Mouse (Mus musculus) liver, embryonic 12.5 days (tissue): ENCODE measurements around the gene Sco1. TPM values are rescaled to one million over a fixed set of nuclear protein-coding genes. Genes with fewer than 3 reads are reported as not detected.
A peak's percentile ranks its signal among the peaks of the same experiment; 100 is the strongest.
"Not testable (repeated sequence)": the region's sequence is repeated elsewhere in the genome, so short reads cannot be mapped to it uniquely, and the experiment has no call there.

ENCODE experiments used
- ATAC-seq: fragments of 200-750 bp; cut with Nextera tagmentation; 2 replicates; pipeline ENCODE4 v1.8.0; 2017; ENCODE audit warnings: moderate number of reproducible peaks, mild to moderate bottlenecking, moderate library complexity
- H3K27ac ChIP-seq: fragments of 300-500 bp; sonication (generic); 2 replicates; pipeline ENCODE4 v1.5.1; 2016; ENCODE audit warnings: mild to moderate bottlenecking
- H3K27me3 ChIP-seq: fragments of 300-500 bp; sonication (generic); replicated peaks from 2 replicates; pipeline ENCODE4 v1.6.1; 2016; ENCODE audit warnings: mild to moderate bottlenecking, moderate library complexity
- H3K36me3 ChIP-seq: fragments of 300-500 bp; sonication (generic); 2 replicates; pipeline ENCODE4 v1.6.1; 2016; ENCODE audit warnings: mild to moderate bottlenecking, moderate library complexity
- H3K4me1 ChIP-seq: fragments of 300-500 bp; sonication (generic); 2 replicates; pipeline ENCODE4 v1.6.1; 2016
- H3K4me2 ChIP-seq: fragments of 300-500 bp; sonication (generic); 2 replicates; pipeline ENCODE4 v1.6.1; 2016; ENCODE audit warnings: mild to moderate bottlenecking, moderate library complexity
- H3K4me3 ChIP-seq: fragments of 300-500 bp; sonication (generic); 2 replicates; pipeline ENCODE4 v1.5.1; 2016; ENCODE audit warnings: mild to moderate bottlenecking, moderate library complexity
- H3K9ac ChIP-seq: fragments of 300-500 bp; sonication (generic); 2 replicates; pipeline ENCODE4 v1.6.1; 2016; ENCODE audit warnings: mild to moderate bottlenecking, moderate library complexity
- H3K9me3 ChIP-seq: fragments of 300-500 bp; sonication (generic); replicated peaks from 2 replicates; pipeline ENCODE4 v1.6.1; 2016; ENCODE audit warnings: mild to moderate bottlenecking, moderate library complexity
- WGBS: fragments of 180-500 bp; shearing (Covaris S2); methylation state at CpG from one replicate; pipeline ENCODE4 v1.1.7; 2016; ENCODE audit not compliant: insufficient replicate concordance; 5-methylcytosine and 5-hydroxymethylcytosine counted together
- polyA plus RNA-seq: library from polyadenylated mRNA; unstranded; fragments of >200 nt; fragmentation: Nextera tagmentation; extraction: Ambion mirVana; gene quantifications from 2 replicates; pipeline ENCODE4 v1.2.1, GENCODE M21; 2016

Gene Sco1
- polyA plus RNA-seq, 1 experiment from 2014 or later, result 13.4 TPM

GRCm38 (mm10) chr11:67078888-67079287 is 26.4 kb downstream of the Sco1 start:
- Histone ChIP-seq H3K27me3 (peaks cover 26% of the 10 kb centered on the region), H3K4me2 (no peak overlapping the region), H3K4me3 (no peak overlapping the region), H3K9me3 (no peaks in the 10 kb centered on the region), H3K9ac (no peak overlapping the region), H3K27ac (no peak overlapping the region), H3K4me1 (peaks cover 13% of the 10 kb centered on the region; the same call in 1 of the 2 replicates), H3K36me3 (no peaks in the 10 kb centered on the region)
- ATAC-seq, result no peak
- 78% methylated on average over 6 of the region's 6 CpGs for WGBS

DNA sequence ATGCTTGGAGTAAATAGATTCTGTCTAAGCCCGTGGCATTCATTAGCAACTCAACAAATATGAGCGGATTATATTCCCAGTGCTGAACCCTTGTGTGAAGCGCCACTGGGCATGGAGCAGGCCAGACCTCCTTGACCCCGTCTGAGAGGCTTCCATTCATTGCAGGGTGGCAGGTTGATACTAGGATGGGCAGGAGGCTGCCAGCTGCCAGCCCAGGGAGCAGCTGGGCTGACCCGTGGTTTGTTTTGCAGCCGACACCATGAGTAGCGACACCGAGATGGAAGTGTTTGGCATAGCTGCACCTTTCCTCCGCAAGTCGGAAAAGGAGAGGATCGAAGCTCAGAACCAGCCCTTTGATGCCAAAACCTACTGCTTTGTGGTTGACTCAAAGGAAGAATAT is 27.3 kb downstream of the Sco1 start:
- ATAC-seq, result no peak
- 68% methylated on average over 11 of the region's 11 CpGs for WGBS

GRCm38 (mm10) chr11:67080168-67080567 is 27.7 kb downstream of the Sco1 start:
- Histone ChIP-seq H3K9ac (no peak overlapping the region), H3K36me3 (no peaks in the 10 kb centered on the region), H3K27ac (no peak overlapping the region), H3K27me3 (peaks cover 39% of the 10 kb centered on the region), H3K9me3 (no peaks in the 10 kb centered on the region), H3K4me1 (peaks cover 13% of the 10 kb centered on the region; the same call in 1 of the 2 replicates), H3K4me2 (no peak overlapping the region), H3K4me3 (no peak overlapping the region)
- WGBS, result 7% methylated on average over 3 of the region's 3 CpGs
- ATAC-seq, result 0 out of 2 replicates have a peak, but pooled peaks have one; percentile 8

More for the DNA sequence above, 27.3 kb downstream of the Sco1 start:
- Histone ChIP-seq H3K4me3 (no peak overlapping the region), H3K36me3 (no peaks in the 10 kb centered on the region), H3K9me3 (no peaks in the 10 kb centered on the region), H3K9ac (no peak overlapping the region), H3K4me1 (peaks cover 13% of the 10 kb centered on the region; the same call in 1 of the 2 replicates), H3K27me3 (peaks cover 35% of the 10 kb centered on the region), H3K4me2 (no peak overlapping the region), H3K27ac (no peak overlapping the region)

DNA sequence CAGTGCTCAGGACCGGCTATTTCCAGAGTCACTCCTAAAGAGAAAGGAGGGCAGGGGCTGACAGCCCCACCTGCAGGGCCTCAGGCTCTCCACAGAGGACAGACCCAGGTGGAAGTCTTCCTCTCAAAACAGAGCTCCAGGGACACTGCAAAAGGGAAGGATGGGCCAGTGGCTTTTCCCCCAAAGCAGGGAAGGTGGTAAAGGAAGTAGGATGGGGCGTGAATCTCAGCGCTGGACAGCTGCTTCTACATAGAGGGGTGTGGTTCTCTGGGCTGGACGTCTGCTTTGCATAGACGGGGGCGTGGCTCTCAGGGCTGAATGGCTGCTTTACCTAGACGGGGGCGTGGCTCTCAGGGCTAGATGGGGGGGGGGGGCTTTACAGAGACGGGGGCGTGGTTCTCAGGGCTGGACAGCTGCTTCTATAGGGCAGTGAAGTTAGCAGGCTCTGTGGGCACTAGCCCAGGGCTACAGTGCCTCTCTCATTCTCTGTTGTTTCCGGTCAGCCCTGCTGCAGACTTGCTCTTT is 28.7 kb downstream of the Sco1 start:
- Histone ChIP-seq H3K9ac (no peak overlapping the region), H3K4me3 (no peak overlapping the region), H3K27me3 (peaks cover 46% of the 10 kb centered on the region), H3K36me3 (no peaks in the 10 kb centered on the region), H3K27ac (no peak overlapping the region), H3K4me2 (no peak overlapping the region), H3K9me3 (no peaks in the 10 kb centered on the region), H3K4me1 (peaks cover 13% of the 10 kb centered on the region; the same call in 1 of the 2 replicates)
- WGBS, result 4% methylated on average over 10 of the region's 11 CpGs
- ATAC-seq, result peak; percentile 67

DNA sequence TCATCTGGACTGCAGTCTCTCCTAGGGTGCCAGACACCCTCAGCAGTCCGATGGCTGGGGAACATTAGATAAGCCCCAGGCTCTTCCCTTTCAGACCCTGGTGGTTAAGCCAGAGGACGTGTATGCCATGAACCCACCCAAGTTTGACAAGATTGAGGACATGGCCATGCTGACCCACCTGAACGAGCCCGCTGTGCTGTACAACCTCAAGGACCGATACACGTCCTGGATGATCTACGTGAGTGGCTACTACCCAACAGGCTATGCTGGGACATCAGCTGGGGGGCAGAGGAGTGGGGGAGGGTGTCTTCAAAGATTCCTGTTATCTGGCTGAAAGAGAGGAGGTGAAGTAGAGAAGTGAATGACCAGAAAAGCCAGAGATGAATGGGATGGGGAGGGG is 29.7 kb downstream of the Sco1 start:
- ATAC-seq, result no peak
- Histone ChIP-seq H3K27me3 (peaks cover 51% of the 10 kb centered on the region), H3K4me1 (peaks cover 13% of the 10 kb centered on the region; the same call in 1 of the 2 replicates), H3K36me3 (no peaks in the 10 kb centered on the region), H3K9ac (no peak overlapping the region), H3K4me3 (no peak overlapping the region), H3K4me2 (no peak overlapping the region), H3K9me3 (no peaks in the 10 kb centered on the region), H3K27ac (no peak overlapping the region)
- WGBS, result 50% methylated on average over 7 of the region's 7 CpGs

GRCm38 (mm10) chr11:67082793-67083192 is 30.3 kb downstream of the Sco1 start:
- Histone ChIP-seq H3K4me1 (peaks cover 9% of the 10 kb centered on the region; the same call in 1 of the 2 replicates), H3K36me3 (no peaks in the 10 kb centered on the region), H3K4me2 (no peak overlapping the region), H3K27me3 (peaks cover 54% of the 10 kb centered on the region), H3K9me3 (no peaks in the 10 kb centered on the region), H3K9ac (no peak overlapping the region), H3K4me3 (no peak overlapping the region), H3K27ac (no peak overlapping the region)
- 63% methylated on average over 13 of the region's 13 CpGs for WGBS
- no peak for ATAC-seq

- peaks cover 57% of the 10 kb centered on the region for H3K27me3 ChIP-seq
- ATAC-seq, result no peak
- 54% methylated on average over 6 of the region's 6 CpGs for WGBS
Observed at GRCm38 (mm10) chr11:67083239-67083638, 30.8 kb downstream of the Sco1 start.

DNA sequence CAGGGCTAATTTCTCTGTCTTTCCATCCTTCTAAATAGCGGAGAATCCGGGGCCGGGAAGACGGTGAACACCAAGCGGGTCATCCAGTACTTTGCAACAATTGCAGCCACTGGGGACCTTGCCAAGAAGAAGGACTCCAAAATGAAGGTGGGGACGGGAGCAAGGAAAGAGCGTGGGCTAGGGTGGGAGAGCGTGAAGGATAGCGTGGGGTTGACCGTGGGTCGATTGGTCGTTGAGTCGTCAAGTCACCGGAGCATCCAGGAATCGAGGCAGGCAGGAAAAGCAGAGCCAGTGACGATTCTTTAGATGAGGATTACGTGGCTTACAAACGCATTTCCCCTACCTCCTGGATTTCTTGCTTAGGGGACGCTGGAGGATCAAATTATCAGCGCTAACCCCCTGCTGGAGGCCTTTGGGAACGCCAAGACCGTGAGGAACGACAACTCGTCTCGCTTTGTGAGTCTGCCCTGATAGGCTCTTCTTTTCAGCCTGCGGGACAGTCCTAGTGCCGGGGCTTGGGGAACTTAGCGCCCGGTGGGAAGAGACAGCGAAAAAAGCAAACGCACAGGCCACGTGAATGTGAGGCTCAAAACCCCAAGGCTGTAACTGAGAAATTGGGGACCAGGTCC is 31.4 kb downstream of the Sco1 start:
- Histone ChIP-seq H3K4me1 (peaks cover 9% of the 10 kb centered on the region; the same call in 1 of the 2 replicates), H3K4me2 (no peak overlapping the region), H3K9ac (no peak overlapping the region), H3K36me3 (no peaks in the 10 kb centered on the region), H3K27ac (no peak overlapping the region), H3K4me3 (no peak overlapping the region), H3K27me3 (peaks cover 60% of the 10 kb centered on the region), H3K9me3 (no peaks in the 10 kb centered on the region)
- 34% methylated on average over 32 of the region's 32 CpGs for WGBS
- ATAC-seq, result no peak

More at GRCm38 (mm10) chr11:67083239-67083638, 30.8 kb downstream of the Sco1 start:
- Histone ChIP-seq H3K4me3 (no peak overlapping the region), H3K27ac (no peak overlapping the region), H3K4me2 (no peak overlapping the region), H3K36me3 (no peaks in the 10 kb centered on the region), H3K4me1 (peaks cover 9% of the 10 kb centered on the region; the same call in 1 of the 2 replicates), H3K9me3 (no peaks in the 10 kb centered on the region), H3K9ac (no peak overlapping the region)

DNA sequence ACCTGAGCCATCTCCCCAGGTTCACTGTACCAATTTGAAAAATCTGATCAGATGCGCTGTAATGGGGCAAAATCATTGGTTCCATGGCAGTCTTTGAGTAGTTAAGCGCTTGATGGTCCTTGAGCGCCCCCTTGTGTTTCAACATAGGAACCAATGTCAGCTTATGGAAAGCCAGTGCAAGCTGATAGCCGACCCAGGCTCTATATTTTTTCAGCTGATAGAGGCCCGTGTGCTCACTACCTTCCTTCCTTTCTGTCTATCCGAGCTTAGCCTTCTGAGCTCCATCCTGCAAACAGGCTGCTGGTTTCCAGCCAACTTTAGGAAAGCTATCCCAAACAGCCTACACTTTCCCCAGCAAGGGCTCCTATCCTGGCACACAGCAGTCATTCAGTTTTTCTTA is 33.0 kb downstream of the Sco1 start:
- Histone ChIP-seq H3K4me3 (no peak overlapping the region), H3K4me1 (peaks cover 9% of the 10 kb centered on the region; the same call in 1 of the 2 replicates), H3K9ac (no peak overlapping the region), H3K27ac (no peak overlapping the region), H3K4me2 (no peak overlapping the region), H3K36me3 (no peaks in the 10 kb centered on the region), H3K27me3 (peaks cover 60% of the 10 kb centered on the region), H3K9me3 (no peaks in the 10 kb centered on the region)
- ATAC-seq, result no peak
- WGBS, result 4% methylated on average over 6 of the region's 6 CpGs

DNA sequence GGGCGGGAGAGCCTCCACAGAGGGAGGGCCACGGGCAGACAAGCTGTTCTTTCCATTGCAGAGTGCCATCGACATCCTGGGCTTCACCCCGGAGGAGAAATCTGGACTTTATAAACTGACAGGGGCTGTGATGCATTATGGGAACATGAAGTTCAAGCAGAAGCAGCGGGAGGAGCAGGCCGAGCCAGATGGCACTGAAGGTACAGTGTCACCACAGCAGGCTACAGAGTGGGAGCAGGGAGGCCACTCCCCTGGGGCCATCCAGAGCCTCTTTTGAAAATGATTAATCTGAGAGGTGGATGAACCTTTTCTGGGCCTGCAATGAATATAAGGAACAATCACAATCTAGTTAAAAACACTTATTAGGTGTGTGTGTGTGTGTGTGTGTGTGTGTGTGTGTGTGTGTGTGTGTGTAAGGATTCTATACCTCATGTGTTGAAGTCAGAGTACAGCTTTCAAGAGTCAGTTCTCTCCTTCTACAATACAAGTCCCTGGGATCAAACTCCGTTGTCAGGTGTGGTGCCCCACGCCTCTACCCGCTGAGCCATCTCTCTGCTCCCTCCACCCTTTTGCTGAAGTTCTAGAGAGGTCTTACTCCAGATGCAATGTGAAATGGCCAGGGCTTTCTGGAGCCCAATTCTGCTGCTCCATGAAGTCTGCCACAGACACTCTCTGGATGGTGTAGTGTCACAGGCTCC is 34.1 kb downstream of the Sco1 start:
- whole genome bisulfite sequencing, result 53% methylated on average over 9 of the region's 9 CpGs
- H3K4me2 ChIP-seq, result no peak overlapping the region
- no peaks in the 10 kb centered on the region for H3K9me3 ChIP-seq
- no peak; the same call in 1 of the 2 replicates for ATAC-seq
- H3K27me3 ChIP-seq, result peaks cover 60% of the 10 kb centered on the region
- H3K27ac ChIP-seq, result no peak overlapping the region
- no peaks in the 10 kb centered on the region for H3K36me3 ChIP-seq
- H3K9ac ChIP-seq, result no peak overlapping the region
- H3K4me1 ChIP-seq, result 0 out of 2 replicates have a peak, but pooled peaks cover under 1% of the 10 kb centered on the region
- no peak overlapping the region for H3K4me3 ChIP-seq

- Histone ChIP-seq H3K27ac (no peak overlapping the region), H3K4me2 (no peak overlapping the region), H3K9ac (no peak overlapping the region), H3K4me3 (no peak overlapping the region), H3K4me1 (no peaks in the 10 kb centered on the region), H3K27me3 (peaks cover 57% of the 10 kb centered on the region), H3K36me3 (no peaks in the 10 kb centered on the region), H3K9me3 (no peaks in the 10 kb centered on the region)
- WGBS, result 75% methylated on average over 12 of the region's 12 CpGs
- no peak for ATAC-seq
Observed at GRCm38 (mm10) chr11:67087225-67087624, 34.8 kb downstream of the Sco1 start.

DNA sequence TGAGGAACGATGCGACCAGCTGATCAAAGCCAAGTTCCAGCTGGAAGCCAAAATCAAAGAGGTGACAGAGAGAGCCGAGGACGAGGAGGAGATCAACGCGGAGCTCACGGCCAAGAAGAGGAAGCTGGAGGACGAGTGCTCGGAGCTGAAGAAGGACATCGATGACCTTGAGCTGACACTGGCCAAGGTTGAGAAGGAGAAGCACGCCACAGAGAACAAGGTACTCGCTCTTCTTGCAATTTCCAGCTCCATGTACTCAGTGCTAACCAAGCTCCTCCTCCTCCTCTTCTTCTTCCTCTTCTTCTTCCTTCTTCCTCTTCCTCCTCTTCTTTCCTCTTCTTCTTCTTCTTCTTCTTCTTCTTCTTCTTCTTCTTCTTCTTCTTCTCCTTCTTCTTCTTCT is 39.9 kb downstream of the Sco1 start:
- WGBS, result 73% methylated on average over 12 of the region's 12 CpGs
- not testable (repeated sequence) for H3K9ac ChIP-seq, H3K4me2 ChIP-seq, H3K9me3 ChIP-seq, H3K4me3 ChIP-seq, H3K4me1 ChIP-seq, H3K27ac ChIP-seq, H3K36me3 ChIP-seq, ATAC-seq
- peaks cover 37% of the 10 kb centered on the region for H3K27me3 ChIP-seq
